Mouse (Mus musculus) heart, embryonic 15.5 days (tissue): ENCODE results near the gene Tat. TPM values are rescaled to one million over a fixed set of nuclear protein-coding genes. Genes with fewer than 3 reads are reported as not detected.
"Not testable (repeated sequence)": the region's sequence is repeated elsewhere in the genome, so short reads cannot be mapped to it uniquely, and the experiment has no call there.

Experiments used
- ATAC-seq: fragments of 200-750 bp; cut with Nextera tagmentation; replicated peaks from 2 replicates; pipeline ENCODE4 v1.8.0; 2017; ENCODE audit warnings: low read depth, moderate TSS enrichment; ENCODE audit not compliant: insufficient number of reproducible peaks, insufficient read depth, low FRiP score
- H3K27ac ChIP-seq: fragments of 300-500 bp; sonication (generic); 2 replicates; pipeline ENCODE4 v1.5.1; 2015; ENCODE audit warnings: mild to moderate bottlenecking, inconsistent platforms
- H3K27me3 ChIP-seq: fragments of 300-500 bp; sonication (generic); 2 replicates; pipeline ENCODE4 v1.6.1; 2015; ENCODE audit warnings: inconsistent platforms
- H3K36me3 ChIP-seq: fragments of 300-500 bp; sonication (generic); 2 replicates; pipeline ENCODE4 v1.6.1; 2015; ENCODE audit warnings: mild to moderate bottlenecking, inconsistent platforms
- H3K4me1 ChIP-seq: fragments of 300-500 bp; sonication (generic); replicated peaks from 2 replicates; pipeline ENCODE4 v1.6.1; 2015; ENCODE audit warnings: inconsistent platforms
- H3K4me2 ChIP-seq: fragments of 300-500 bp; sonication (generic); 2 replicates; pipeline ENCODE4 v1.6.1; 2015; ENCODE audit warnings: inconsistent platforms, mild to moderate bottlenecking, moderate library complexity
- H3K4me3 ChIP-seq: fragments of 300-500 bp; sonication (generic); 2 replicates; pipeline ENCODE4 v1.5.1; 2015; ENCODE audit warnings: mild to moderate bottlenecking, inconsistent platforms
- H3K9ac ChIP-seq: fragments of 300-500 bp; sonication (generic); 2 replicates; pipeline ENCODE4 v1.6.1; 2015; ENCODE audit warnings: mild to moderate bottlenecking, inconsistent platforms
- H3K9me3 ChIP-seq: fragments of 300-500 bp; sonication (generic); replicated peaks from 2 replicates; pipeline ENCODE4 v1.6.1; 2016; ENCODE audit warnings: inconsistent platforms
- WGBS: fragments of 180-500 bp; shearing (Covaris S2); methylation state at CpG from one replicate; pipeline ENCODE4 v1.1.7; 2015; ENCODE audit warnings: mixed read lengths; 5-methylcytosine and 5-hydroxymethylcytosine counted together
- polyA plus RNA-seq: library from polyadenylated mRNA; unstranded; fragments of >200 nt; fragmentation: Nextera tagmentation; extraction: Ambion mirVana; gene quantifications from 2 replicates; pipeline ENCODE4 v1.2.1, GENCODE M21; 2015

The Tat gene
- polyA plus RNA-seq, 1 experiment from 2014 or later, result 0.21 TPM

GRCm38 (mm10) chr8:110008228-110008994, 18.2 kb downstream of the Tat start:
- no peaks in the 10 kb centered on the region for H3K4me1 ChIP-seq
- H3K27me3 ChIP-seq, result no peaks in the 10 kb centered on the region
- H3K9ac ChIP-seq, result no peak overlapping the region
- no peaks in the 10 kb centered on the region for H3K36me3 ChIP-seq
- no peak overlapping the region for H3K4me2 ChIP-seq
- H3K27ac ChIP-seq, result no peak overlapping the region
- no peaks in the 10 kb centered on the region for H3K9me3 ChIP-seq
- no peak for ATAC-seq
- WGBS, result 74% methylated on average over 26 of the region's 26 CpGs
- H3K4me3 ChIP-seq, result no peak overlapping the region

DNA sequence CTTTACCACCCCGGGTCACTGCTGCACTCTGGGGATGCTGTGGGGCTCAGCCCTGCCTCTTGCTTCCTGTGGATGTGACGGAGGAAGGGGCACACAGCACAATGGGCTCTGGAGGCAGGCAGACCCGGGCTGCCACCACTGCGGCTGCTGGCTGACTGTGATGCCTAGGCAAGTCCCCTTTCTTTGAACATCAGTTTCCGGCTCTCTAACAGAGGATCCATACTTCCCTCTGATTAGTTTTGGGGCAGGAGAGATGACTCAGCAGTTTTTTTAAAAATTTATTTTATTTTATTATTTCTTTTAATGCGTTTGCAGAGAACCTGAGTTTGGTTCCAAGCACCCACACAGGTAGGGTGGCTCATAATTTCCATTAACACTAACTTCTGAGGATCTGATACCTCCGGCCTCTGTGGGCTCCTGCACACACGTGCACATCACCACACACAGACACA, 18.8 kb downstream of the Tat start:
- H3K9me3 ChIP-seq, result no peaks in the 10 kb centered on the region
- H3K4me3 ChIP-seq, result no peak overlapping the region
- H3K27ac ChIP-seq, result no peak overlapping the region
- H3K4me1 ChIP-seq, result no peaks in the 10 kb centered on the region
- no peaks in the 10 kb centered on the region for H3K27me3 ChIP-seq
- no peak overlapping the region for H3K9ac ChIP-seq
- H3K4me2 ChIP-seq, result no peak overlapping the region
- ATAC-seq, result no peak
- WGBS, result 62% methylated on average over 8 of the region's 8 CpGs
- no peaks in the 10 kb centered on the region for H3K36me3 ChIP-seq

GRCm38 (mm10) chr8:110010868-110011267, 20.6 kb downstream of the Tat start:
- Histone ChIP-seq H3K4me3 (no peak overlapping the region), H3K27ac (no peak overlapping the region), H3K4me2 (no peak overlapping the region), H3K4me1 (no peaks in the 10 kb centered on the region), H3K36me3 (no peaks in the 10 kb centered on the region), H3K9me3 (no peaks in the 10 kb centered on the region), H3K27me3 (no peaks in the 10 kb centered on the region), H3K9ac (no peak overlapping the region)
- WGBS, result 26% methylated on average over 5 of the region's 5 CpGs
- no peak for ATAC-seq

DNA sequence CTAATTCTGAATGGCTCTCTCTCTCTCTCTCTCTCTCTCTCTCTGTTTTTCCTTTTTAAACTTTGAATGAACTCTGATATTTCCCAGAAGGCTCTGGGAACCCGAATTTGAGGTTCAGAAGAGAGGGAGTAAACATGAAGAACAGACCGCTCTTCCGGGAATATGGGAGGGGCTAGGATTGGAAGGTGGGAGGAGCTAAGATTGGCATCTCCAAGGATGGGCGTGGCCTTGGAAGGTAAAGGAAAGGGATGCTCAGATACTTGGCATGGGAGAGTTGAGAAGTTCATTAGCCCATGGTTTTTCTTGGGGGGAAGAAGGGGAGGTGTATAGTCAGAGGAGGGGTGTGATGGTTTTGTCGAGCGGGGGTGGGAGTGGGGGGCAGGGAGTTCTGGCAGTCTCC, 31.8 kb downstream of the Tat start:
- H3K4me3 ChIP-seq, result no peak overlapping the region
- 44% methylated on average over 6 of the region's 6 CpGs for WGBS
- no peaks in the 10 kb centered on the region for H3K9me3 ChIP-seq
- H3K27me3 ChIP-seq, result no peaks in the 10 kb centered on the region
- no peak overlapping the region for H3K27ac ChIP-seq
- no peaks in the 10 kb centered on the region for H3K4me1 ChIP-seq
- ATAC-seq, result no peak
- H3K36me3 ChIP-seq, result no peaks in the 10 kb centered on the region
- H3K9ac ChIP-seq, result no peak overlapping the region
- no peak overlapping the region for H3K4me2 ChIP-seq

- no peaks in the 10 kb centered on the region for H3K4me1 ChIP-seq
- H3K36me3 ChIP-seq, result no peaks in the 10 kb centered on the region
- no peak overlapping the region for H3K27ac ChIP-seq
- H3K4me3 ChIP-seq, result no peak overlapping the region
- no peak overlapping the region for H3K4me2 ChIP-seq
- no peak for ATAC-seq
- H3K27me3 ChIP-seq, result no peaks in the 10 kb centered on the region
- 88% methylated on average over 10 of the region's 10 CpGs for WGBS
- H3K9me3 ChIP-seq, result no peaks in the 10 kb centered on the region
- no peak overlapping the region for H3K9ac ChIP-seq
Observed at GRCm38 (mm10) chr8:110022768-110023344, 32.6 kb downstream of the Tat start.

- H3K27me3 ChIP-seq, H3K36me3 ChIP-seq, H3K4me3 ChIP-seq, H3K9ac ChIP-seq, H3K4me2 ChIP-seq, H3K9me3 ChIP-seq: not testable (repeated sequence)
- 20% methylated on average over 8 of the region's 8 CpGs for WGBS
- ATAC-seq, result peak; percentile 73
- Histone ChIP-seq H3K4me1 (peaks cover 18% of the 10 kb centered on the region), H3K27ac (peak overlapping the region; percentile 31; the same call in 1 of the 2 replicates)
Observed at GRCm38 (mm10) chr8:110033771-110034170, 43.5 kb downstream of the Tat start.

DNA sequence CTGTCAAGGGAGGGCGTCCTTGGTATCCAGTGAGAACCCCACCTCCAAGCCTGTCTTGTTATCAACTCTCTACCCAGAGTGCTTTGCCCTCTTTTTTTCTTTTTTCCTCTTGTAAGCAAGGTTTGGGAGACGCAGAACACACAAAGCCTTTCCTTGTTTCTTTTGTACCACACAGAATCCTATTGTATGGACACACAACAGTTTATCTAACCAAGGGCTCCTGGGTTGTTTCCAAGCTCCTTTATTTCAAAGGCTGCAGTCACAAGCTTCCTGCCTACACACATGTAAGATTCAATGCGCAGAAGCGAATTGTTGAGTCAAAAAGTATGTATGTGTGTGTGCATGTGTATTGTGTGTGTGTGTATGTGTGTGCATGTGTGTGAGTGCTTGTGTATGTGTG, 44.1 kb downstream of the Tat start:
- no peaks in the 10 kb centered on the region for H3K9me3 ChIP-seq
- peaks cover 18% of the 10 kb centered on the region for H3K4me1 ChIP-seq
- no peaks in the 10 kb centered on the region for H3K36me3 ChIP-seq
- peak overlapping the region; percentile 31; the same call in 1 of the 2 replicates for H3K27ac ChIP-seq
- H3K9ac ChIP-seq, result no peak overlapping the region
- ATAC-seq, result no peak
- H3K4me2 ChIP-seq, result no peak overlapping the region
- H3K4me3 ChIP-seq, result no peak overlapping the region
- WGBS, result 46% methylated on average over 4 of the region's 4 CpGs
- H3K27me3 ChIP-seq, result no peaks in the 10 kb centered on the region

- WGBS, result 33% methylated on average over 2 of the region's 2 CpGs
- Histone ChIP-seq H3K27ac (no peak overlapping the region), H3K9me3 (no peaks in the 10 kb centered on the region), H3K4me1 (peaks cover 18% of the 10 kb centered on the region), H3K27me3 (no peaks in the 10 kb centered on the region), H3K4me3 (no peak overlapping the region), H3K4me2 (no peak overlapping the region), H3K36me3 (no peaks in the 10 kb centered on the region), H3K9ac (no peak overlapping the region)
- no peak for ATAC-seq
Observed at GRCm38 (mm10) chr8:110036156-110036555, 45.9 kb downstream of the Tat start.

- H3K27me3 ChIP-seq, result no peaks in the 10 kb centered on the region
- no peaks in the 10 kb centered on the region for H3K9me3 ChIP-seq
- H3K36me3 ChIP-seq, result no peaks in the 10 kb centered on the region
- ATAC-seq, result no peak
- no peak overlapping the region for H3K27ac ChIP-seq
- no peak overlapping the region for H3K4me3 ChIP-seq
- 47% methylated on average over 7 of the region's 7 CpGs for WGBS
- H3K4me1 ChIP-seq, result peaks cover 13% of the 10 kb centered on the region
- no peak overlapping the region for H3K9ac ChIP-seq
- no peak overlapping the region for H3K4me2 ChIP-seq
Observed at GRCm38 (mm10) chr8:110039216-110039615, 49.0 kb downstream of the Tat start.

DNA sequence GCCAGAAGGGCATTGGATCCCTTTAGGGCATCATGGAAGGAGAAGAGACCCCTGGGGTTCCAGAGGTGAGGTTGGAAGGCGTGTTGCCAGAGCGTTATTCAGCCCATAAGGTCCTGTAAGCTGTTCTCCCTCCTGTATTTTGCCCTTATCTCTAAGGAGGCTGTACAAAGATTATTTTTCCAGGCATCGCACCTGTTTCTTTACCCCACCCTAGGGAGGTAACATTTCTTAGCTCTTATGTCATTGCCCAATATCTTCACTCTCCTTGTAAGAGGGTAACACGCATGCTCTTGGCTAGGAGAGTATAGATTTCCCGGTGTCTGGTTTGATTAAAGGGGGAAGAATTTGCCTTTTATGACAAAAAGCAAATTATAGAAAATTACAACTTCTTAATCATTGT, 49.4 kb downstream of the Tat start, which contains the start of gene Chst4:
Gene Chst4 (minus strand): TSS at position 82 of the 400 bp plus-strand sequence.
- H3K27me3 ChIP-seq, result no peaks in the 10 kb centered on the region
- H3K9me3 ChIP-seq, result no peaks in the 10 kb centered on the region
- no peak within 1 kb of the TSS for H3K27ac ChIP-seq
- H3K9ac ChIP-seq, result no peak within 1 kb of the TSS
- no peak within 1 kb of the TSS for H3K4me2 ChIP-seq
- no peaks in the 10 kb centered on the region for H3K36me3 ChIP-seq
- no peak for ATAC-seq
- H3K4me1 ChIP-seq, result 0 out of 2 replicates have a peak, but pooled peaks cover 9% of the 10 kb centered on the region
- WGBS, result 61% methylated on average over 5 of the region's 5 CpGs
- H3K4me3 ChIP-seq, result no peak within 1 kb of the TSS

DNA sequence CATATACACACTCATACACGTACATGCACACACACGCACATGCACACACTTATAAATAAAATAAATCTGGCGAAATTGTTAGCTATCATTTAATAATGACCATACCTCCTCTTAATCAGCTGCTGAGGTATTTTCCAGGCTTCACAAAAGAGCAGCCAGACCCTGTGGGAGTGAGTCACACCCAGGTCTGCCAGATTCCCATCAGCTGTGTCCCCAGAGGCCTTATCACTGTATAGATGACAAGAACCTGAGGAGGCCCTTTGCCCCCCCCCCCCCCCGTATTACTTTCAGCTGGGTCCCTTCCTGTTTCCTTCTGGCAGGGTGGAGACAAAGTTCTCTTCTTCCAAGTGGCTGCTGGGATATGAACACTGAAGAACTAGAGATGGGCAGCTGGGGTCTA, 50.3 kb downstream of the Tat start:
- H3K36me3 ChIP-seq, result no peaks in the 10 kb centered on the region
- H3K9me3 ChIP-seq, result no peaks in the 10 kb centered on the region
- H3K27ac ChIP-seq, result no peak overlapping the region
- H3K4me2 ChIP-seq, result no peak overlapping the region
- H3K4me1 ChIP-seq, result 0 out of 2 replicates have a peak, but pooled peaks cover 9% of the 10 kb centered on the region
- H3K9ac ChIP-seq, result no peak overlapping the region
- no peak for ATAC-seq
- no peaks in the 10 kb centered on the region for H3K27me3 ChIP-seq
- H3K4me3 ChIP-seq, result no peak overlapping the region
- WGBS, result 60% methylated on average over 4 of the region's 4 CpGs
